In genomic region chr17:14978362-14979038, GRCm38 (mm10) we compare ENCODE assay signal across 11 mouse cellular contexts. TPM values are rescaled to one million over a fixed set of nuclear protein-coding genes. Genes with fewer than 3 reads are reported as not detected.
DNase-seq lines count a peak whose midpoint lies in the region; ATAC-seq lines count a peak whose summit lies in the region.
"Not testable (repeated sequence)": the region's sequence is repeated elsewhere in the genome, so short reads cannot be mapped to it uniquely, and the experiment has no call there.
"Had no signal": no experiment of that assay in that cellular context is flagged by ENCODE, and none has a peak within 500 bp of the region (broad histone marks: within the 10 kb centered on the region; RNA-seq: fewer than 3 reads in every experiment).

Gene 9030025P20Rik, plus strand, starts transcription at chr17:14978468.
Gene Gm3417, minus strand, starts transcription at chr17:14978790.

- peak within 1 kb of the TSS; percentile 30; the same call in 1 of the 2 replicates for H3K4me2 ChIP-seq in forebrain, embryonic 13.5 days
- H3K4me2 ChIP-seq in heart, embryonic 16.5 days (ENCODE audit: low read depth, low read length); intestine, embryonic 15.5 days (replicated peaks); liver, embryonic 11.5 days; neural tube, embryonic 14.5 days (ENCODE audit: low read depth, low read length): not testable (repeated sequence)

- not testable (repeated sequence) for H3K4me1 ChIP-seq in forebrain, embryonic 13.5 days; heart, embryonic 16.5 days (ENCODE audit: control insufficient read depth, insufficient read depth, low read length); intestine, embryonic 15.5 days (replicated peaks); liver, embryonic 11.5 days (replicated peaks; ENCODE audit: control insufficient read depth, insufficient read depth, low read length); neural tube, embryonic 14.5 days (ENCODE audit: control insufficient read depth, insufficient read depth, low read length)

- H3K4me3 ChIP-seq in forebrain, embryonic 13.5 days; heart, embryonic 16.5 days (ENCODE audit: low read length); intestine, embryonic 15.5 days (replicated peaks); liver, embryonic 11.5 days (ENCODE audit: low read depth, low read length); neural tube, embryonic 14.5 days (ENCODE audit: low read depth, low read length): not testable (repeated sequence)

- not testable (repeated sequence) for H3K36me3 ChIP-seq in forebrain, embryonic 13.5 days (ENCODE audit: poor library complexity, severe bottlenecking); heart, embryonic 16.5 days (ENCODE audit: control insufficient read depth, insufficient read depth); intestine, embryonic 15.5 days; liver, embryonic 11.5 days (ENCODE audit: control insufficient read depth, insufficient read depth, low read length); neural tube, embryonic 14.5 days (ENCODE audit: control insufficient read depth, insufficient read depth, low read length)

- H3K27me3 ChIP-seq in forebrain, embryonic 13.5 days; heart, embryonic 16.5 days (ENCODE audit: control insufficient read depth, insufficient read depth, low read length); intestine, embryonic 15.5 days (replicated peaks); liver, embryonic 11.5 days (replicated peaks; ENCODE audit: control insufficient read depth, insufficient read depth, low read length); neural tube, embryonic 14.5 days (ENCODE audit: control insufficient read depth, insufficient read depth, low read length): not testable (repeated sequence)

- H3K9me3 ChIP-seq in forebrain, embryonic 13.5 days (replicated peaks); heart, embryonic 16.5 days (replicated peaks; ENCODE audit: control insufficient read depth, low read length); intestine, embryonic 15.5 days; liver, embryonic 11.5 days (ENCODE audit: control insufficient read depth, low read length); neural tube, embryonic 14.5 days (ENCODE audit: control insufficient read depth, low read length): not testable (repeated sequence)

- no CpG with 5 or more reads among the region's 60 CpGs for WGBS in forebrain, embryonic 13.5 days
- no CpG with 5 or more reads among the region's 60 CpGs for WGBS in heart, embryonic 16.5 days
- no CpG with 5 or more reads among the region's 60 CpGs for WGBS in intestine, embryonic 15.5 days
- no CpG with 5 or more reads among the region's 60 CpGs for WGBS in liver, embryonic 11.5 days
- WGBS in neural tube, embryonic 14.5 days: no CpG with 5 or more reads among the region's 60 CpGs

- ATAC-seq in common myeloid progenitor, adult 5-6 weeks (replicated peaks; ENCODE audit: low read depth, poor library complexity, severe bottlenecking): peak; percentile 94
- peak; percentile 99 for ATAC-seq in forebrain, embryonic 13.5 days
- peak; percentile 97 for ATAC-seq in heart, embryonic 16.5 days (replicated peaks; ENCODE audit: extremely low read depth, insufficient read depth, low FRiP score)
- peak; percentile 99 for ATAC-seq in intestine, embryonic 15.5 days
- peak; percentile 95 for ATAC-seq in liver, embryonic 11.5 days (replicated peaks; ENCODE audit: low FRiP score)
- ATAC-seq in megakaryocyte-erythroid progenitor cell, adult 5-6 weeks (replicated peaks; ENCODE audit: low FRiP score, low TSS enrichment, poor library complexity, severe bottlenecking): peak; percentile 93
- peak; percentile 98 for ATAC-seq in neural tube, embryonic 14.5 days (ENCODE audit: low read depth)

- not testable (repeated sequence) for DNase-seq in liver, embryonic 11.5 days (ENCODE audit: low spot score)

- H3K9ac ChIP-seq in forebrain, embryonic 13.5 days; heart, embryonic 16.5 days (ENCODE audit: low read length); intestine, embryonic 15.5 days; liver, embryonic 11.5 days (ENCODE audit: low read depth, low read length); neural tube, embryonic 14.5 days (replicated peaks; ENCODE audit: low read depth, low read length): not testable (repeated sequence)

- not testable (repeated sequence) for H3K27ac ChIP-seq in forebrain, embryonic 13.5 days; heart, embryonic 16.5 days (ENCODE audit: low read length); intestine, embryonic 15.5 days; liver, embryonic 11.5 days (ENCODE audit: low read depth, low read length); neural tube, embryonic 14.5 days (ENCODE audit: low read depth, low read length)

RNA-seq across cellular contexts. Expression of gene 9030025P20Rik, which starts in this region (rescaled TPM):
- total RNA-seq in common myeloid progenitor, adult 5-6 weeks (2017): 8.2 and 9.0 TPM in 2 replicates
- polyA plus RNA-seq in forebrain, embryonic 13.5 days (2015; fragmentation: Nextera tagmentation; extraction: Ambion mirVana): 12.4 and 15.6 TPM in 2 replicates
- 6.3 and 6.4 TPM in 2 replicates for polyA plus RNA-seq in heart, embryonic 16.5 days (2015; fragmentation: Nextera tagmentation; extraction: Ambion mirVana)
- polyA plus RNA-seq in intestine, embryonic 15.5 days (2015; fragmentation: Nextera tagmentation; extraction: Ambion mirVana): 6.5 and 9.5 TPM in 2 replicates
- 8.1 and 8.2 TPM in 2 replicates for polyA plus RNA-seq in liver, embryonic 11.5 days (2014; fragmentation: Nextera tagmentation; extraction: Ambion mirVana)
- 5.9 and 11.4 TPM in 2 replicates for total RNA-seq in megakaryocyte-erythroid progenitor cell, adult 5-6 weeks (2014; fragmentation: Nextera tagmentation)
- 2.2 and 3.9 TPM in 2 replicates for total RNA-seq in megakaryocyte-erythroid progenitor cell, adult 5-6 weeks (2017)
- polyA plus RNA-seq in neural tube, embryonic 14.5 days (2014; fragmentation: Nextera tagmentation; extraction: Ambion mirVana): 6.9 and 7.7 TPM in 2 replicates

RNA-seq across cellular contexts. Expression of gene Gm3417, which starts in this region (rescaled TPM):
- 2.6 TPM in 1 of 2 replicates, not detected in the other for total RNA-seq in common myeloid progenitor, adult 5-6 weeks (2017)
- polyA plus RNA-seq in forebrain, embryonic 13.5 days (2015; fragmentation: Nextera tagmentation; extraction: Ambion mirVana): 1.1 TPM in 1 of 2 replicates, not detected in the other
- polyA plus RNA-seq in heart, embryonic 16.5 days (2015; fragmentation: Nextera tagmentation; extraction: Ambion mirVana): 2.1 TPM in 1 of 2 replicates, not detected in the other
- polyA plus RNA-seq in intestine, embryonic 15.5 days (2015; fragmentation: Nextera tagmentation; extraction: Ambion mirVana): 0.72 and 2.7 TPM in 2 replicates
- 1.3 and 2.6 TPM in 2 replicates for polyA plus RNA-seq in liver, embryonic 11.5 days (2014; fragmentation: Nextera tagmentation; extraction: Ambion mirVana)
- total RNA-seq in megakaryocyte-erythroid progenitor cell, adult 5-6 weeks (2014; fragmentation: Nextera tagmentation): 0.96 and 11.1 TPM in 2 replicates
- total RNA-seq in megakaryocyte-erythroid progenitor cell, adult 5-6 weeks (2017): 6.2 TPM in 1 of 2 replicates, not detected in the other
- 1.3 TPM in 1 of 2 replicates, not detected in the other for polyA plus RNA-seq in neural tube, embryonic 14.5 days (2014; fragmentation: Nextera tagmentation; extraction: Ambion mirVana)
- total RNA-seq: adrenal gland, adult 2 months; left cerebral cortex, postnatal 14 days had no signal
- polyA plus RNA-seq: frontal cortex, adult 2 months; urinary bladder, adult 2 months had no signal
